Mouse (Mus musculus): ENCODE measurements around the gene Ifna11. TPM values are rescaled to one million over a fixed set of nuclear protein-coding genes. Genes with fewer than 3 reads are reported as not detected.
A peak's percentile ranks its signal among the peaks of the same experiment; 100 is the strongest.

Ifna11 gene
- total and polyA plus RNA-seq, 3 experiments: not detected

GRCm38 (mm10) chr4:88865011-88865569 is 45.3 kb downstream of the Ifna11 start:
- Histone ChIP-seq H3K79me2 (replicated peaks; ENCODE audit: control insufficient read depth, extremely low read depth, insufficient read depth, poor library complexity, severe bottlenecking) (no peaks in the 10 kb centered on the region), H3K4me1 (ENCODE audit: control insufficient read depth in 1 of 2, insufficient read depth in 2 of 2) (peaks cover 0 to 32% of the 10 kb centered on the region in 2 experiments; a peak in 2 of 4 replicates), H3K27ac (ENCODE audit: insufficient read depth, low read depth) (no peak overlapping the region), H3K27me3 (replicated peaks) (peaks cover 48% of the 10 kb centered on the region), H3K4me2 (ENCODE audit: insufficient read depth, low read depth, poor library complexity, severe bottlenecking) (peak overlapping the region; percentile 88), H3K4me3 (replicated peaks in 1 of 3; ENCODE audit: low read depth in 2 of 3, low read length in 2 of 3, poor library complexity in 1 of 3) (no peak overlapping the region), H3K9me3 (replicated peaks; ENCODE audit: low read length) (no peaks in the 10 kb centered on the region), H3K36me3 (replicated peaks in 1 of 2; ENCODE audit: control insufficient read depth in 1 of 2, insufficient read depth in 1 of 2, low read length in 1 of 2) (no peaks in the 10 kb centered on the region), H3K9ac (ENCODE audit: insufficient read depth, low read depth) (no peak overlapping the region)
- in situ Hi-C loops (cut with MboI; ENCODE audit: low pct_ligation_motif_present, low pct_unique_long_range_greater_than_20kb, low sequenced_read_pairs) (no loop called here), dilution Hi-C loops (cut with MboI; ENCODE audit: extremely low pct_ligation_motif_present, extremely low pct_unique_long_range_greater_than_20kb, low sequenced_read_pairs) (no loop called here)
- peak; percentile 14 for DNase-seq (ENCODE audit: extremely low read depth)
- TF ChIP-seq MAZ (IDR thresholded peaks at IDR 0.05; ENCODE audit: low read depth, low read length): no peak
- TF ChIP-seq ELF1 (IDR thresholded peaks at IDR 0.05; ENCODE audit: low read depth, low read length): no peak
- TF ChIP-seq MAX (IDR thresholded peaks at IDR 0.05; ENCODE audit: low read length): no peak
- TF ChIP-seq ETS1 (conservative IDR thresholded peaks at IDR 0.05; ENCODE audit: low read depth, low read length): no peak
- no peak for TF ChIP-seq KAT2A (IDR thresholded peaks at IDR 0.05; ENCODE audit: insufficient replicate concordance, low read length)
- TF ChIP-seq TBP (conservative IDR thresholded peaks at IDR 0.05; ENCODE audit: low read depth, low read length): no peak
- no peak for TF ChIP-seq POLR2AphosphoS2 (IDR thresholded peaks at IDR 0.05; ENCODE audit: low read depth, low read length)
- TF ChIP-seq ZKSCAN1 (IDR thresholded peaks at IDR 0.05; ENCODE audit: borderline replicate concordance, low read depth, low read length): no peak
- TF ChIP-seq ZMIZ1 (IDR thresholded peaks at IDR 0.05; ENCODE audit: low read depth, low read length): no peak
- no peak for TF ChIP-seq CTCF (conservative IDR thresholded peaks at IDR 0.05 in 1 of 2, IDR thresholded peaks at IDR 0.05 in 1 of 2; ENCODE audit: low read depth in 2 of 2, low read length in 2 of 2)
- no peak for TF ChIP-seq E2F4 (IDR thresholded peaks at IDR 0.05; ENCODE audit: insufficient replicate concordance, low read depth, low read length)
- TF ChIP-seq RCOR1 (conservative IDR thresholded peaks at IDR 0.05; ENCODE audit: low read depth, low read length): no peak
- TF ChIP-seq ZNF384 (IDR thresholded peaks at IDR 0.05; ENCODE audit: low read depth, low read length): no peak
- TF ChIP-seq NRF1 (IDR thresholded peaks at IDR 0.05; ENCODE audit: low read depth, low read length): no peak
- no peak for TF ChIP-seq MYC (IDR thresholded peaks at IDR 0.05; ENCODE audit: low read depth, low read length)
- TF ChIP-seq NELFE (IDR thresholded peaks at IDR 0.05; ENCODE audit: low read depth, low read length): no peak
- TF ChIP-seq RAD21 (IDR thresholded peaks at IDR 0.05; ENCODE audit: low read depth, low read length): no peak

GRCm38 (mm10) chr4:88867366-88867925 is 47.7 kb downstream of the Ifna11 start:
- Histone ChIP-seq H3K9ac (ENCODE audit: insufficient read depth, low read depth) (peak overlapping the region; percentile 41), H3K4me3 (replicated peaks in 1 of 3; ENCODE audit: low read depth in 2 of 3, low read length in 2 of 3, poor library complexity in 1 of 3) (peak overlapping the region; percentile 57 to 65 (median 64)), H3K9me3 (replicated peaks; ENCODE audit: low read length) (peaks cover 2% of the 10 kb centered on the region), H3K4me1 (ENCODE audit: control insufficient read depth in 1 of 2, insufficient read depth in 2 of 2) (peaks cover 0 to 32% of the 10 kb centered on the region in 2 experiments; a peak in 2 of 4 replicates), H3K79me2 (replicated peaks; ENCODE audit: control insufficient read depth, extremely low read depth, insufficient read depth, poor library complexity, severe bottlenecking) (no peaks in the 10 kb centered on the region), H3K27ac (ENCODE audit: insufficient read depth, low read depth) (no peak overlapping the region), H3K4me2 (ENCODE audit: insufficient read depth, low read depth, poor library complexity, severe bottlenecking) (peak overlapping the region; percentile 86), H3K36me3 (replicated peaks in 1 of 2; ENCODE audit: control insufficient read depth in 1 of 2, insufficient read depth in 1 of 2, low read length in 1 of 2) (no peaks in the 10 kb centered on the region), H3K27me3 (replicated peaks) (peaks cover 31% of the 10 kb centered on the region)
- dilution Hi-C loops (cut with MboI; ENCODE audit: extremely low pct_ligation_motif_present, extremely low pct_unique_long_range_greater_than_20kb, low sequenced_read_pairs) (no loop called here), in situ Hi-C loops (cut with MboI; ENCODE audit: low pct_ligation_motif_present, low pct_unique_long_range_greater_than_20kb, low sequenced_read_pairs) (no loop called here)
- DNase-seq (ENCODE audit: extremely low read depth): peak; percentile 75
- peak; percentile 59 for TF ChIP-seq MEF2A (IDR thresholded peaks at IDR 0.05; ENCODE audit: borderline replicate concordance, low read depth, low read length)
- 0 out of 2 replicates have a peak, but pooled peaks have one; percentile 10 for TF ChIP-seq NRF1 (IDR thresholded peaks at IDR 0.05; ENCODE audit: low read depth, low read length)
- TF ChIP-seq CHD2 (IDR thresholded peaks at IDR 0.05; ENCODE audit: low read length): no peak
- no peak for TF ChIP-seq ETS1 (conservative IDR thresholded peaks at IDR 0.05; ENCODE audit: low read depth, low read length)
- TF ChIP-seq NELFE (IDR thresholded peaks at IDR 0.05; ENCODE audit: low read depth, low read length): peak; percentile 65
- no peak for TF ChIP-seq ZKSCAN1 (IDR thresholded peaks at IDR 0.05; ENCODE audit: borderline replicate concordance, low read depth, low read length)
- 0 out of 2 replicates have a peak, but pooled peaks have one; percentile 34 for TF ChIP-seq TCF12 (IDR thresholded peaks at IDR 0.05; ENCODE audit: low read depth, low read length)
- TF ChIP-seq RAD21 (IDR thresholded peaks at IDR 0.05; ENCODE audit: low read depth, low read length): peak; percentile 88
- no peak for TF ChIP-seq USF1 (IDR thresholded peaks at IDR 0.05; ENCODE audit: low read depth, low read length)
- TF ChIP-seq BHLHE40 (IDR thresholded peaks at IDR 0.05; ENCODE audit: low read depth, low read length): no peak
- no peak for TF ChIP-seq ZNF384 (IDR thresholded peaks at IDR 0.05; ENCODE audit: low read depth, low read length)
- TF ChIP-seq ZMIZ1 (IDR thresholded peaks at IDR 0.05; ENCODE audit: low read depth, low read length): no peak
- TF ChIP-seq SMC3 (IDR thresholded peaks at IDR 0.05; ENCODE audit: low read depth, low read length): peak; percentile 82
- no peak; the same call in 1 of the 2 replicates for TF ChIP-seq MAX (IDR thresholded peaks at IDR 0.05; ENCODE audit: low read length)
- peak; percentile 45; the same call in 1 of the 2 replicates for TF ChIP-seq MAZ (IDR thresholded peaks at IDR 0.05; ENCODE audit: low read depth, low read length)
- TF ChIP-seq POLR2A (IDR thresholded peaks at IDR 0.05; ENCODE audit: low read depth, low read length): no peak
- peak; percentile 80 to 94 for TF ChIP-seq CTCF (conservative IDR thresholded peaks at IDR 0.05 in 1 of 2, IDR thresholded peaks at IDR 0.05 in 1 of 2; ENCODE audit: low read depth in 2 of 2, low read length in 2 of 2)
- TF ChIP-seq MAFK (IDR thresholded peaks at IDR 0.05; ENCODE audit: insufficient replicate concordance, low read length): no peak
- TF ChIP-seq EP300 (IDR thresholded peaks at IDR 0.05; ENCODE audit: low read length): no peak
- TF ChIP-seq JUND (conservative IDR thresholded peaks at IDR 0.05; ENCODE audit: low read depth, low read length): no peak
- TF ChIP-seq RCOR1 (conservative IDR thresholded peaks at IDR 0.05; ENCODE audit: low read depth, low read length): no peak; the same call in 1 of the 2 replicates
- no peak for TF ChIP-seq E2F4 (IDR thresholded peaks at IDR 0.05; ENCODE audit: insufficient replicate concordance, low read depth, low read length)
- TF ChIP-seq ELF1 (IDR thresholded peaks at IDR 0.05; ENCODE audit: low read depth, low read length): 0 out of 2 replicates have a peak, but pooled peaks have one; percentile 21
- TF ChIP-seq CHD1 (IDR thresholded peaks at IDR 0.05; ENCODE audit: low read depth, low read length): no peak
